Mouse (Mus musculus) C2C12 (cell line): ENCODE data around the gene Tmem50b. TPM values are rescaled to one million over a fixed set of nuclear protein-coding genes. Genes with fewer than 3 reads are reported as not detected.

ENCODE experiments used
- H3K27me3 ChIP-seq: one replicate; pipeline ENCODE4 v1.6.1; 2011; ENCODE audit not compliant: control insufficient read depth, insufficient read depth, insufficient read length
- H3K36me3 ChIP-seq: one replicate; pipeline ENCODE4 v1.6.1; 2011; ENCODE audit not compliant: control insufficient read depth, insufficient read depth
- H3K4me3 ChIP-seq: one replicate; pipeline ENCODE4 v1.5.1; 2011; ENCODE audit warnings: mild to moderate bottlenecking, control low read depth; ENCODE audit not compliant: poor library complexity, insufficient read depth, severe bottlenecking
- H3K79me2 ChIP-seq: one replicate; pipeline ENCODE4 v1.6.1; 2011; ENCODE audit not compliant: control insufficient read depth, insufficient read depth
- H3K79me3 ChIP-seq: one replicate; pipeline ENCODE4 v1.6.1; 2011; ENCODE audit warnings: low read depth, control low read depth
- H3ac ChIP-seq: one replicate; pipeline ENCODE3; 2011; ENCODE audit warnings: low read depth; ENCODE audit not compliant: control insufficient read depth, insufficient read length
- CEBPB ChIP-seq: IDR thresholded peaks from one replicate; pipeline ENCODE4 v1.6.1; 2011; ENCODE audit warnings: low read depth, mild to moderate bottlenecking, control low read depth, moderate library complexity
- CTCF ChIP-seq: IDR thresholded peaks from one replicate; pipeline ENCODE4 v1.5.1; 2011; ENCODE audit not compliant: control insufficient read depth, insufficient read depth, insufficient read length
- FOSL1 ChIP-seq: IDR thresholded peaks from one replicate; pipeline ENCODE4 v1.8.0; 2011; ENCODE audit warnings: mild to moderate bottlenecking, low read length; ENCODE audit not compliant: poor library complexity, insufficient read depth, severe bottlenecking
- MAX ChIP-seq: IDR thresholded peaks from one replicate; pipeline ENCODE4 v1.6.1; 2011; ENCODE audit warnings: mild to moderate bottlenecking, control low read depth
- MYOD1 ChIP-seq: IDR thresholded peaks from one replicate; pipeline ENCODE4 v1.6.1; 2011; ENCODE audit warnings: low read depth; ENCODE audit not compliant: control insufficient read depth, insufficient read length
- MYOG ChIP-seq: IDR thresholded peaks from one replicate; pipeline ENCODE4 v1.6.1; 2011; ENCODE audit not compliant: control insufficient read depth, insufficient read length; ENCODE audit errors: extremely low read depth
- USF1 ChIP-seq: IDR thresholded peaks from one replicate; pipeline ENCODE4 v1.6.1; 2011; ENCODE audit warnings: low read depth, mild to moderate bottlenecking, control low read depth, moderate library complexity
- microRNA-seq: library from miRNA; unstranded; fragments of <30 nt; microRNA quantifications from one replicate; pipeline ENCODE4, GENCODE M21; 2019; ENCODE audit warnings: borderline microRNAs expressed
- polyA plus RNA-seq: library from polyadenylated mRNA; unstranded; fragments of >200 nt; fragmentation: generic; extraction: Trizol; gene quantifications from one replicate; pipeline ENCODE4 v1.2.1, GENCODE M21; 2012; ENCODE audit warnings: missing spikeins

Gene Tmem50b
- polyA plus RNA-seq, 1 experiment = 15.1 TPM

DNA sequence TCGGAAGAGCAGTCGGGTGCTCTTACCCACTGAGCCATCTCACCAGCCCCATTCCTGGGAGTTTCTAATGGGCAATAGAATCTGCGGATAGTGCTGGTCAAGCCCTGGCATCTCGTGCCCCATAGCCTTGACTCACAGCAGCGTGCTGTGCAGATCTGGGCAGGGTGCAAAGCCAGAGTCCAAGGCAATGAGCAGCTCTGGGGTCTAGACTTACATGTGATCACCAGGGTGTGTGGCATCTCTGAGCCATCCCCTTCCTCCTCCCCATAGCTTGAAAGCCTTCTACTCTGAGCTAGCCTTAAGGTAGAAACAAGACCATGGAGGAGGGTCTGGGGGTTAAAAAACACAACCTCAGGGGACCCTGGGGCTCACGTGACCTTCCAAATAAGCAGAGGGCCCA is 71.3 kb downstream of the Tmem50b start:
- TF ChIP-seq MYOG (no peak), MAX (no peak), USF1 (no peak), MYOD1 (no peak), FOSL1 (no peak), CEBPB (no peak), CTCF (no peak)
- H3K36me3 ChIP-seq = no peaks in the 10 kb centered on the region

More for the DNA sequence above, 71.3 kb downstream of the Tmem50b start:
- no peaks in the 10 kb centered on the region for H3K27me3 ChIP-seq
- no peak overlapping the region for H3ac ChIP-seq
- no peaks in the 10 kb centered on the region for H3K79me2 ChIP-seq
- H3K4me3 ChIP-seq = no peak overlapping the region
- H3K79me3 ChIP-seq = no peaks in the 10 kb centered on the region

Small RNAs within 50 kb of the gene (microRNA-seq; reads per million reads assigned to microRNA genes)
- gene Mir6367 = not detected

Other genes with a start within 250 kb of the Tmem50b start
- gene Ifnar2, start 225.0 kb downstream of the Tmem50b start, polyA plus RNA-seq = 22.3 TPM
- gene Gm21970, start 206.1 kb downstream of the Tmem50b start, polyA plus RNA-seq = not detected
- gene Il10rb, start 191.6 kb downstream of the Tmem50b start, polyA plus RNA-seq = 14.1 TPM
- gene Ifnar1, start 112.6 kb downstream of the Tmem50b start, polyA plus RNA-seq = 18.1 TPM
- 9.1 TPM for gene Ifngr2, start 50.7 kb downstream of the Tmem50b start, polyA plus RNA-seq
- gene Dnajc28, start 21.2 kb upstream of the Tmem50b start, polyA plus RNA-seq = 0.16 TPM
- 131 TPM for gene Gart, start 49.2 kb upstream of the Tmem50b start, polyA plus RNA-seq
- 53.5 TPM for gene Son, start 49.7 kb upstream of the Tmem50b start, polyA plus RNA-seq
- gene Donson, start 91.0 kb upstream of the Tmem50b start, polyA plus RNA-seq = 12.2 TPM
- 16.7 TPM for gene Cryzl1, start 131.2 kb upstream of the Tmem50b start, polyA plus RNA-seq
- gene Itsn1, start 131.5 kb upstream of the Tmem50b start, polyA plus RNA-seq = 24.3 TPM